Mouse (Mus musculus): Measurements from ENCODE around the gene Shb.

DNA sequence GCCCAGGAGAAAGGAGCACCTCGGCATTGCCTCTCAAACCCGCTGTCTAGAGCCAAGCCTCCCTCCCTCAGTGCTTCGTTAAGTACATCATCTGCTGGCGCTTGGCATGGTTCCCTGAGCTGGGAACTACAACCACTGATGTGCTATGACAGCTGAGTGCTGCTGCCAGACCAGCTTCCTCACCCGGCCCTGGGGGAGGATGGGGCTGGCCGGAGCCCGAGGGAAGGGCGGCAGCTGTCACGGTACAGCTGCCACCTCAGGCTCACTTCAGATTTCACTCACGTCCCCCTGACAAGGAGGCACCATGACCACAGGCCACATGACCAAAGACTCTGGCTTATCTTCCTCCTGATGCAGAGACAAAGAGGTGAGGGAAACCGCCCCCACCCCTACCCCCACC, 59.1 kb downstream of the Shb start:
- TF ChIP-seq CTCF (IDR thresholded peaks at IDR 0.05; ENCODE audit: extremely low read depth, insufficient read depth, low read length), result no peak
- TF ChIP-seq POLR2A (IDR thresholded peaks at IDR 0.05; ENCODE audit: extremely low read depth, insufficient read depth, low read length), result no peak

Data from cortical plate, adult 2 months (tissue).